Mouse (Mus musculus): ENCODE measurements at regions not wholly inside any gene's neighbourhood (a gene's known extent, or its start where the extent isn't known, plus 50 kb on each side); places are given as distances from the start of the nearest gene placed in this dataset.

GRCm38 (mm10) chr10:93389276-93389675, 63.9 kb upstream of the Lta4h start:
- TF ChIP-seq CTCF (IDR thresholded peaks at IDR 0.05; ENCODE audit: low read depth) (no peak), EP300 (IDR thresholded peaks at IDR 0.05; ENCODE audit: low read depth) (no peak)
